Comparison of ENCODE assay signal across 21 mouse cellular contexts in genomic region chr10:125182545-125182944, GRCm38 (mm10).
A peak's percentile ranks its signal among the peaks of the same experiment; 100 is the strongest.
DNase-seq lines count a peak whose midpoint lies in the region; TF ChIP-seq lines count a peak whose summit lies in the region.
"Had no signal": no experiment of that assay in that cellular context is flagged by ENCODE, and none has a peak within 500 bp of the region (broad histone marks: within the 10 kb centered on the region; RNA-seq: fewer than 3 reads in every experiment).

No protein-coding gene starts in this region.

- no peak overlapping the region for H3K27ac ChIP-seq in CH12.LX (ENCODE audit: insufficient read depth, low read depth)
- no peak overlapping the region for H3K27ac ChIP-seq in ES-E14 (ENCODE audit: insufficient read depth, low read depth, low read length, poor library complexity, severe bottlenecking)
- no peak overlapping the region for H3K27ac ChIP-seq in MEL (ENCODE audit: control insufficient read depth, low read depth, low read length)

- no peak for TF ChIP-seq RAD21 in CH12.LX (IDR thresholded peaks at IDR 0.05; ENCODE audit: low read depth, low read length)
- no peak for TF ChIP-seq RAD21 in MEL (IDR thresholded peaks at IDR 0.05; ENCODE audit: low read depth, low read length)

- no peak for DNase-seq in CH12.LX (ENCODE audit: extremely low read depth)
- no peak for DNase-seq in ES-E14 (ENCODE audit: low read depth, low spot score)
- no peak for DNase-seq in MEL (ENCODE audit: low read depth, low spot score)
- no peak for DNase-seq in right cerebral cortex, adult 18-20 months
- no peak for DNase-seq in layer of hippocampus, postnatal 25 days (ENCODE audit: extremely low spot score in 1 of 2, low spot score in 1 of 2)
- DNase-seq in spleen, postnatal 4 days (ENCODE audit: low spot score in 2 of 2), result no peak
- DNase-seq: adrenal gland, adult 2 months; adrenal gland, adult 8-10 months; adrenal gland, postnatal 10 days; adrenal gland, postnatal 14 days; adrenal gland, postnatal 25 days; adrenal gland, postnatal 36 days; B cell, adult 2 months; cerebellum, adult 11 months; cerebellum, adult 11-12 months; cerebellum, adult 18-20 months; cerebellum, adult 2 months; cerebellum, adult 8-10 months; cerebellum, adult 9-10 months had no signal

- H3K9ac ChIP-seq in CH12.LX (ENCODE audit: insufficient read depth, low read depth) (no peak overlapping the region), ES-E14 (ENCODE audit: insufficient read depth, low read depth, low read length, poor library complexity, severe bottlenecking) (no peak overlapping the region), MEL (ENCODE audit: control insufficient read depth, low read depth, low read length, poor library complexity, severe bottlenecking) (no peak overlapping the region)

- TF ChIP-seq POLR2A in CH12.LX (IDR thresholded peaks at IDR 0.05; ENCODE audit: low read depth, low read length) (no peak), MEL (IDR thresholded peaks at IDR 0.05; ENCODE audit: control insufficient read depth in 1 of 2, insufficient read depth in 1 of 2, low read depth in 1 of 2, low read length in 2 of 2, poor library complexity in 1 of 2) (no peak)

- no peak for TF ChIP-seq EP300 in CH12.LX (IDR thresholded peaks at IDR 0.05; ENCODE audit: low read length)
- no peak for TF ChIP-seq EP300 in MEL (IDR thresholded peaks at IDR 0.05; ENCODE audit: low read depth in 1 of 2, low read length in 2 of 2)

- peaks cover 44% of the 10 kb centered on the region for H3K9me3 ChIP-seq in CH12.LX (replicated peaks; ENCODE audit: low read length)
- H3K9me3 ChIP-seq in ES-E14 (ENCODE audit: control insufficient read depth, insufficient read depth, low read depth, low read length), result no peaks in the 10 kb centered on the region
- no peaks in the 10 kb centered on the region for H3K9me3 ChIP-seq in MEL (replicated peaks; ENCODE audit: insufficient read depth, low read length)

- H3K27me3 ChIP-seq in CH12.LX (replicated peaks), result no peaks in the 10 kb centered on the region
- H3K27me3 ChIP-seq in MEL (ENCODE audit: control insufficient read depth in 1 of 2, insufficient read depth in 2 of 2, low read length in 2 of 2), result no peaks in the 10 kb centered on the region
- H3K27me3 ChIP-seq: Patski had no signal

- H3K36me3 ChIP-seq in CH12.LX (replicated peaks in 1 of 2; ENCODE audit: control insufficient read depth in 1 of 2, insufficient read depth in 1 of 2, low read length in 1 of 2) (no peaks in the 10 kb centered on the region), ES-E14 (ENCODE audit: control insufficient read depth, insufficient read depth, low read length, poor library complexity, severe bottlenecking) (no peaks in the 10 kb centered on the region), MEL (ENCODE audit: control insufficient read depth in 1 of 2, insufficient read depth in 2 of 2, low read length in 2 of 2) (no peaks in the 10 kb centered on the region)
- H3K36me3 ChIP-seq: G1E had no signal

- H3K79me2 ChIP-seq in CH12.LX (replicated peaks; ENCODE audit: control insufficient read depth, extremely low read depth, insufficient read depth, poor library complexity, severe bottlenecking), result no peaks in the 10 kb centered on the region
- H3K79me2 ChIP-seq in MEL (ENCODE audit: control insufficient read depth, insufficient read depth, low read length, poor library complexity), result no peaks in the 10 kb centered on the region

- dilution Hi-C loops in CH12.LX (cut with MboI; ENCODE audit: extremely low pct_ligation_motif_present, extremely low pct_unique_long_range_greater_than_20kb, low sequenced_read_pairs), result no loop called here

- no peak for TF ChIP-seq CTCF in CH12.LX (conservative IDR thresholded peaks at IDR 0.05 in 1 of 2, IDR thresholded peaks at IDR 0.05 in 1 of 2; ENCODE audit: low read depth in 2 of 2, low read length in 2 of 2)
- no peak for TF ChIP-seq CTCF in MEL (IDR thresholded peaks at IDR 0.05 in 2 of 3, conservative IDR thresholded peaks at IDR 0.05 in 1 of 3; ENCODE audit: control insufficient read depth in 1 of 3, insufficient read depth in 1 of 3, low read depth in 2 of 3, low read length in 3 of 3, poor library complexity in 1 of 3, severe bottlenecking in 1 of 3)

- H3K4me2 ChIP-seq in CH12.LX (ENCODE audit: insufficient read depth, low read depth, poor library complexity, severe bottlenecking), result no peak overlapping the region

- H3K4me3 ChIP-seq in CH12.LX (replicated peaks in 1 of 3; ENCODE audit: low read depth in 2 of 3, low read length in 2 of 3, poor library complexity in 1 of 3) (no peak overlapping the region), ES-E14 (ENCODE audit: insufficient read depth in 1 of 2, low read depth in 1 of 2, low read length in 2 of 2, poor library complexity in 1 of 2, severe bottlenecking in 1 of 2) (no peak overlapping the region), MEL (ENCODE audit: control insufficient read depth in 1 of 2, insufficient read depth in 1 of 2, low read depth in 2 of 2, low read length in 2 of 2) (no peak overlapping the region)

- H3K4me1 ChIP-seq in CH12.LX (ENCODE audit: control insufficient read depth in 1 of 2, insufficient read depth in 2 of 2), result no peaks in the 10 kb centered on the region
- H3K4me1 ChIP-seq in ES-E14 (ENCODE audit: control insufficient read depth in 2 of 2, insufficient read depth in 2 of 2, low read length in 2 of 2, poor library complexity in 1 of 2), result peaks cover 4 to 6% of the 10 kb centered on the region in 2 experiments; a peak in 3 of 4 replicates
- no peaks in the 10 kb centered on the region for H3K4me1 ChIP-seq in MEL (ENCODE audit: control insufficient read depth in 1 of 2, insufficient read depth in 2 of 2, low read length in 2 of 2)

- in situ Hi-C loops in CH12.LX (cut with MboI; ENCODE audit: low pct_ligation_motif_present, low pct_unique_long_range_greater_than_20kb, low sequenced_read_pairs) (no loop called here), ES-E14 (cut with MboI; ENCODE audit: low sequenced_read_pairs in 2 of 2, unreplicated experiment in 2 of 2) (no loop called here)

TF ChIP-seq in CH12.LX, 34 proteins besides CTCF, POLR2A, EP300 and RAD21:
- TF ChIP-seq RCOR1 (conservative IDR thresholded peaks at IDR 0.05; ENCODE audit: low read depth, low read length) (no peak), MAFK (IDR thresholded peaks at IDR 0.05; ENCODE audit: insufficient replicate concordance, low read length) (peak; percentile 89)

TF ChIP-seq in ES-E14, 5 proteins besides CTCF, POLR2A, EP300 and RAD21:
- TF ChIP-seq CHD2 (IDR thresholded peaks at IDR 0.05; ENCODE audit: low read depth, low read length), result no peak
- no peak for TF ChIP-seq HCFC1 (IDR thresholded peaks at IDR 0.05; ENCODE audit: borderline replicate concordance, insufficient read depth, low read length)
- peak; percentile 98 for TF ChIP-seq MAFK (IDR thresholded peaks at IDR 0.05; ENCODE audit: insufficient read depth, low read depth, low read length)

TF ChIP-seq in MEL, 35 proteins besides CTCF, POLR2A, EP300 and RAD21:
- TF ChIP-seq MYB (IDR thresholded peaks at IDR 0.05; ENCODE audit: low read depth, low read length) (no peak), ZC3H11A (IDR thresholded peaks at IDR 0.05; ENCODE audit: low read depth, low read length) (no peak), SIN3A (IDR thresholded peaks at IDR 0.05; ENCODE audit: low read length) (no peak), MAFK (IDR thresholded peaks at IDR 0.05; ENCODE audit: borderline replicate concordance, low read depth, low read length) (peak; percentile 73; the same call in 1 of the 2 replicates), GATA1 (IDR thresholded peaks at IDR 0.05; ENCODE audit: low read depth, low read length) (no peak)

Comparison
In these comparisons a context has a peak if more than half of its experiments do, and no peak if none do; other contexts are left out.
1. Of the 35 proteins assayed by ChIP-seq in both MEL and CH12.LX: peak only in MEL: none; only in CH12.LX: none; in both: MAFK; in neither: 34.